Mouse (Mus musculus) intestine, postnatal 0 days (tissue): Measurements from ENCODE around the gene Vmn2r75. TPM values are rescaled to one million over a fixed set of nuclear protein-coding genes. Genes with fewer than 3 reads are reported as not detected.
"Not testable (repeated sequence)": the region's sequence is repeated elsewhere in the genome, so short reads cannot be mapped to it uniquely, and the experiment has no call there.

Experiments
- ATAC-seq: fragments of 200-750 bp; cut with Nextera tagmentation; 2 replicates; pipeline ENCODE4 v1.8.0; 2017; ENCODE audit warnings: mild to moderate bottlenecking, moderate TSS enrichment, moderate library complexity
- H3K27ac ChIP-seq: fragments of 300-500 bp; sonication (generic); 2 replicates; pipeline ENCODE4 v1.5.1; 2014; ENCODE audit warnings: mild to moderate bottlenecking, low read depth, low read length, moderate library complexity
- H3K27me3 ChIP-seq: fragments of 300-500 bp; sonication (generic); replicated peaks from 2 replicates; pipeline ENCODE4 v1.6.1; 2014; ENCODE audit warnings: low read length, mixed read lengths; ENCODE audit not compliant: control insufficient read depth, insufficient read depth
- H3K36me3 ChIP-seq: fragments of 300-500 bp; sonication (generic); 2 replicates; pipeline ENCODE4 v1.6.1; 2014; ENCODE audit warnings: mild to moderate bottlenecking, moderate library complexity; ENCODE audit not compliant: control insufficient read depth, insufficient read depth
- H3K4me1 ChIP-seq: fragments of 300-500 bp; sonication (generic); replicated peaks from 2 replicates; pipeline ENCODE4 v1.6.1; 2014; ENCODE audit warnings: antibody characterized with exemption, low read length, mixed read lengths; ENCODE audit not compliant: control insufficient read depth, insufficient read depth
- H3K4me2 ChIP-seq: fragments of 300-500 bp; sonication (generic); replicated peaks from 2 replicates; pipeline ENCODE4 v1.6.1; 2014; ENCODE audit warnings: low read depth, mild to moderate bottlenecking, moderate library complexity
- H3K4me3 ChIP-seq: fragments of 300-500 bp; sonication (generic); 2 replicates; pipeline ENCODE4 v1.5.1; 2014; ENCODE audit warnings: low read depth, low read length
- H3K9ac ChIP-seq: fragments of 300-500 bp; sonication (generic); 2 replicates; pipeline ENCODE4 v1.6.1; 2014; ENCODE audit warnings: mild to moderate bottlenecking, low read depth, low read length
- H3K9me3 ChIP-seq: fragments of 300-500 bp; sonication (generic); 2 replicates; pipeline ENCODE4 v1.6.1; 2016; ENCODE audit warnings: mixed run types; ENCODE audit not compliant: control insufficient read depth
- CTCF ChIP-seq: sonication (generic); IDR thresholded peaks from 2 replicates; pipeline ENCODE4 v1.5.1; 2016; ENCODE audit warnings: low read depth, mild to moderate bottlenecking, control low read depth, antibody characterized with exemption, moderate library complexity
- WGBS: fragments of 180-500 bp; shearing (Covaris S2); extraction: QIAGEN DNeasy Blood & Tissue Kit; methylation state at CpG from one replicate; pipeline ENCODE4 v1.1.7; 2014; 5-methylcytosine and 5-hydroxymethylcytosine counted together
- polyA plus RNA-seq: library from polyadenylated mRNA; unstranded; fragments of >200 nt; fragmentation: Nextera tagmentation; extraction: Ambion mirVana; gene quantifications from 2 replicates; pipeline ENCODE4 v1.2.1, GENCODE M21; 2015

Vmn2r75 gene
- not detected in 2 replicates for polyA plus RNA-seq

DNA sequence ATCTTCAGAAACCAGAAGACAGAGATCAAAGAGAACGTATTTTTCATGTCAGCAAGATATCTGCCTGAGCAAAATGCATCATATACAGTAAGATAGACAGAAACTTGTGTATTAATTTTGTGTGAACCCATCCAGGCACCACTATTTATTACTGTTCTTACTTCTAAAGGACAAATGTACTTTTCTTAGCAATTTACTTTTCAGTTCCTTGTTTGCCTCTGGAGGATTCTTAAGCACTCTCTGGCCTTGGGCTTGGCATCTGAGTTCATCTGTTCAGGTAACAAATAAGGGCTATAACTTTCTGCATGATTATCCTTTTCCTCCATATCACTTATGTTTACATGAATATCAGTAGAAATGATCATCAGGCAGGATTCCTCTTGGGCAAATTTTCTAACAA, at the start of gene Vmn2r75:
TSS of gene Vmn2r75 (minus strand) at position 101 of the 400 bp plus-strand sequence.
- H3K4me1 ChIP-seq, H3K4me2 ChIP-seq, H3K27me3 ChIP-seq, H3K9ac ChIP-seq, H3K9me3 ChIP-seq, ATAC-seq, H3K27ac ChIP-seq, H3K36me3 ChIP-seq, H3K4me3 ChIP-seq: not testable (repeated sequence)
- 53% methylated on average over 1 of the region's 1 CpGs for WGBS

GRCm38 (mm10) chr7:86211345-86211744, 39.8 kb upstream of the Vmn2r75 start:
- Histone ChIP-seq H3K36me3 (no peaks in the 10 kb centered on the region), H3K9me3 (no peaks in the 10 kb centered on the region), H3K4me1 (no peaks in the 10 kb centered on the region), H3K4me2 (no peak overlapping the region), H3K4me3 (no peak overlapping the region), H3K27me3 (no peaks in the 10 kb centered on the region), H3K9ac (no peak overlapping the region), H3K27ac (no peak overlapping the region)
- ATAC-seq: no peak
- TF ChIP-seq CTCF: peak; percentile 42; the same call in 1 of the 2 replicates

Other genes with a start within 250 kb of the Vmn2r75 start
- not detected in 2 replicates for gene Vmn2r74, start 210.1 kb downstream of the Vmn2r75 start, polyA plus RNA-seq
- gene Vmn2r76, start 74.5 kb upstream of the Vmn2r75 start, polyA plus RNA-seq: not detected in 2 replicates
- not detected in 2 replicates for gene Olfr310, start 105.4 kb upstream of the Vmn2r75 start, polyA plus RNA-seq
- not detected in 2 replicates for gene Olfr309, start 141.9 kb upstream of the Vmn2r75 start, polyA plus RNA-seq
- gene Olfr308, start 153.9 kb upstream of the Vmn2r75 start, polyA plus RNA-seq: not detected in 2 replicates
- not detected in 2 replicates for gene Olfr307, start 165.8 kb upstream of the Vmn2r75 start, polyA plus RNA-seq
- gene Olfr305, start 195.2 kb upstream of the Vmn2r75 start, polyA plus RNA-seq: not detected in 2 replicates
- not detected in 2 replicates for gene Olfr304, start 214.9 kb upstream of the Vmn2r75 start, polyA plus RNA-seq
- gene Olfr303, start 226.0 kb upstream of the Vmn2r75 start, polyA plus RNA-seq: not detected in 2 replicates
- gene Olfr301, start 232.1 kb upstream of the Vmn2r75 start, polyA plus RNA-seq: not detected in 2 replicates